Mouse (Mus musculus): ENCODE measurements around the gene Gm20814. TPM values are rescaled to one million over a fixed set of nuclear protein-coding genes. Genes with fewer than 3 reads are reported as not detected.
"Not testable (repeated sequence)": the region's sequence is repeated elsewhere in the genome, so short reads cannot be mapped to it uniquely, and the experiment has no call there.

The Gm20814 gene
- polyA plus RNA-seq (2015; fragmentation: Nextera tagmentation; extraction: Ambion mirVana): not detected in 2 replicates

DNA sequence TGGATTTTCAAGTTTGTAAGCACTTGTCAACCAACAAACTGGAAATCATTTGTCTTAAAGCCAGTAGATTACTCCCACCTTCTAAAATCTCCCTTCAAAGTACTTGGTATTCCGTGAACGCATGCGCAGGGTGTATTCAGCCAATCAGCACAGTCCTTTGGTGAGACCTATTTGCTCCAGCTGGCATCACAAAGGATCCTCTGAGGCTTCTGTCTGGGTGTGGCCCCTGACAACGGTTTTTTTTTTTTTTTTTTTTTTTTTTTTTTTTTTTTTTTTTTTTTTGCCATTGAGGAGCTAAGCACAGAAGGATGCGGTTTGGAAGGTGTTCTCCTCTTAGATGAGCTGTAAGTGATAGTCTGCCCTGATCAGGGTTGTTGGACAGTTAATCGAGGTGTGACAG is at the start of gene Gm20814:
Gm20814 (plus strand) TSS at position 301 of the 400 bp plus-strand sequence.
- not testable (repeated sequence) for H3K9ac ChIP-seq; H3K4me1 ChIP-seq; H3K27ac ChIP-seq; H3K4me2 ChIP-seq; H3K27me3 ChIP-seq; H3K36me3 ChIP-seq (ENCODE audit: poor library complexity, severe bottlenecking); ATAC-seq; H3K9me3 ChIP-seq (replicated peaks); H3K4me3 ChIP-seq
- no CpG with 5 or more reads among the region's 6 CpGs for whole genome bisulfite sequencing

Measured in forebrain, embryonic 13.5 days (tissue).